Mouse (Mus musculus): ENCODE results near the gene Pnpla1. TPM values are rescaled to one million over a fixed set of nuclear protein-coding genes. Genes with fewer than 3 reads are reported as not detected.

Gene Pnpla1
- polyA plus RNA-seq, 1 experiment from 2014 or later = not detected

DNA sequence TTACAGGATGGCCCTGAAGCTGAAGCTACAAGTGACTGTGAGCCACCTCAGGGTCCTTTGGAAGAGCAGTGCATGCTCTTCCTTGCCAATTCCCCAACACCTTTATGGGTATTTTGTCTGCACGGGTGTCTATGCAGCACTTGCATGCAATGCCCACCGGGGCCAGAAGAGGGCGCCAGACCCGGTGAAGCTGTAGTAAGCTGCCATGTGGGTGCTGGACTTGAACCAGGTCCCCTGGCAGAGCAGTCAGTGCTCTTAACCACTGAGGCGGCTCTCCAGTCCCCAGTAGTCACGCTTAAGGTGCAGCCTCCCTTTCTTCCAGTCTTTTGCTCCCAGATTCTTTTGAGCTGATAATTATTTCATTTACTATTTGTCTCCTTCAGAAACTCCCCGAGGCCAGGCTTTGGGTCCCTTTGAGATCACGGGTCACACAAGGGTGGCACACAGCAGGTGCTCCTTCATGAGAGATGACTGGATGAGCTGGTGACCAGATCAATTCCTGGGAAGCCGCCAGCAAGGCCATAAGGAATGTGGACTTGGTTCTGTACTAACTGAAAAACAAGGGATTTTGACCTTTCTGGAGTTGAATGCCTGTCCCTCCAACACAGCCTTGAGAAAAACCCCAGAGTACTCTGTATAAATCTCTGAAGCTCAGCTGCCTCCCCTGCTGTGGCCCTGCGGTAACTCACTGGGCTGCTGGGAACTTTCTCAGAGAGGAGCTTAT is 78.6 kb downstream of the Pnpla1 start:
- peak; percentile 25 for DNase-seq (ENCODE audit: low spot score)
- 82% methylated on average over 10 of the region's 10 CpGs for WGBS
- no peaks in the 10 kb centered on the region for H3K4me1 ChIP-seq (replicated peaks)

More for the DNA sequence above, 78.6 kb downstream of the Pnpla1 start:
- H3K27ac ChIP-seq = no peak overlapping the region
- H3K27me3 ChIP-seq (ENCODE audit: insufficient read depth, poor library complexity, severe bottlenecking) = no peaks in the 10 kb centered on the region
- no peak overlapping the region for H3K4me3 ChIP-seq
- H3K9me3 ChIP-seq = peaks cover 7% of the 10 kb centered on the region; the same call in 1 of the 2 replicates
- no peaks in the 10 kb centered on the region for H3K36me3 ChIP-seq

Other genes with a start within 250 kb of the Pnpla1 start
- gene Srpk1, start 235.7 kb upstream of the Pnpla1 start, polyA plus RNA-seq (2016; fragmentation: Nextera tagmentation; extraction: Ambion mirVana) = 98.7 and 107 TPM in 2 replicates
- gene Slc26a8, start 168.2 kb upstream of the Pnpla1 start, polyA plus RNA-seq (2016; fragmentation: Nextera tagmentation; extraction: Ambion mirVana) = 0.41 and 0.51 TPM in 2 replicates
- gene Mapk14, start 167.1 kb upstream of the Pnpla1 start, polyA plus RNA-seq (2016; fragmentation: Nextera tagmentation; extraction: Ambion mirVana) = 39.2 and 43.9 TPM in 2 replicates
- 1.4 and 3.2 TPM in 2 replicates for gene AC170998.1, start 132.3 kb upstream of the Pnpla1 start, polyA plus RNA-seq (2016; fragmentation: Nextera tagmentation; extraction: Ambion mirVana)
- gene Mapk13, start 89.1 kb upstream of the Pnpla1 start, polyA plus RNA-seq (2016; fragmentation: Nextera tagmentation; extraction: Ambion mirVana) = 3.9 and 8.9 TPM in 2 replicates
- 9.8 and 12.2 TPM in 2 replicates for gene Brpf3, start 57.3 kb upstream of the Pnpla1 start, polyA plus RNA-seq (2016; fragmentation: Nextera tagmentation; extraction: Ambion mirVana)
- gene 4930539E08Rik, start 56.9 kb downstream of the Pnpla1 start, polyA plus RNA-seq (2016; fragmentation: Nextera tagmentation; extraction: Ambion mirVana) = 0.07 and 0.31 TPM in 2 replicates
- 0.16 and 0.26 TPM in 2 replicates for gene Pxt1, start 85.4 kb downstream of the Pnpla1 start, polyA plus RNA-seq (2016; fragmentation: Nextera tagmentation; extraction: Ambion mirVana)
- 103 and 111 TPM in 2 replicates for gene Kctd20, start 93.5 kb downstream of the Pnpla1 start, polyA plus RNA-seq (2016; fragmentation: Nextera tagmentation; extraction: Ambion mirVana)
- gene Stk38, start 149.6 kb downstream of the Pnpla1 start, polyA plus RNA-seq (2016; fragmentation: Nextera tagmentation; extraction: Ambion mirVana) = 131 and 133 TPM in 2 replicates
- 723 and 795 TPM in 2 replicates for gene Srsf3, start 174.2 kb downstream of the Pnpla1 start, polyA plus RNA-seq (2016; fragmentation: Nextera tagmentation; extraction: Ambion mirVana)
- gene Cdkn1a, start 232.6 kb downstream of the Pnpla1 start, polyA plus RNA-seq (2016; fragmentation: Nextera tagmentation; extraction: Ambion mirVana) = 29.9 and 36.0 TPM in 2 replicates

Measured in hindbrain, embryonic 10.5 days (tissue).